ENCODE assay signal across 15 mouse cellular contexts in the genomic region with DNA sequence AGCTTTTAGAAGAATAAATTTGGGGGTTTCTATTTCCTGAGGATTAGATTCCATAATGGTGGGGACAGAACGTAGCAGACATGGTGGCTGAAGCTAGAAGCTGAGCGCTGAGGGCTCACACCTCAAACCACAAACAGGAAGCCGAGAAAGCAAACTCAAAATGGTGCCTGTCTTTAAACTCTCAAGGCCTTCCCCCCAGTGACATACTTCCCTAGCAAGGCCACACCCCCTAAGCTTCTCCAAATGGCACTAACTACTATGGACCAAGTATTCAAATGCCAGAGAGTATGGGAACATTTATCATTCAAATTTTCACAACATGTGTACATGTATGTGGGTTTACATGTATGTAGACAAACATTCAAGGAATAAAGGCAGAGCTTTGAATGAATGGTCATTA. TPM values are rescaled to one million over a fixed set of nuclear protein-coding genes. Genes with fewer than 3 reads are reported as not detected.
DNase-seq lines count a peak whose midpoint lies in the region; ATAC-seq and TF ChIP-seq lines count a peak whose summit lies in the region.
"Had no signal": no experiment of that assay in that cellular context is flagged by ENCODE, and none has a peak within 500 bp of the region (broad histone marks: within the 10 kb centered on the region; RNA-seq: fewer than 3 reads in every experiment).

No protein-coding gene starts in this region.

- peak overlapping the region; percentile 59; the same call in 1 of the 2 replicates for H3K27ac ChIP-seq in left cerebral cortex, adult 2 months
- H3K27ac ChIP-seq: forebrain, embryonic 10.5 days; kidney, postnatal 0 days had no signal

- no peak for DNase-seq in left cerebral cortex, adult 2 months (ENCODE audit: extremely low spot score in 1 of 2, low spot score in 2 of 2)
- DNase-seq in left cerebral cortex, adult 18-20 months (ENCODE audit: low spot score in 2 of 2) = no peak
- peak; percentile 51 to 69 for DNase-seq in CD8-positive naive resting alpha-beta T cell, adult 2 months (ENCODE audit: low read depth in 2 of 2, low spot score in 2 of 2)
- peak; percentile 75 for DNase-seq in splenic B cell, adult 2 months (ENCODE audit: low read depth, low spot score)
- DNase-seq in cerebellum, adult 11-12 months = no peak
- DNase-seq in urinary bladder, postnatal 25 days (ENCODE audit: low spot score) = no peak
- DNase-seq in kidney, postnatal 4 days = no peak
- DNase-seq: adrenal gland, postnatal 10 days; gastrocnemius, postnatal 25 days; lung, adult 18-20 months; midbrain, embryonic 14.5 days had no signal

- H3K27me3 ChIP-seq in splenic B cell, adult 2 months (ENCODE audit: control insufficient read depth, insufficient read depth, low read length, poor library complexity, severe bottlenecking) = no peaks in the 10 kb centered on the region

- no peak overlapping the region for H3K4me3 ChIP-seq in left cerebral cortex, adult 2 months
- H3K4me3 ChIP-seq: forebrain, embryonic 10.5 days had no signal

- H3K36me3 ChIP-seq in splenic B cell, adult 2 months (ENCODE audit: control insufficient read depth, insufficient read depth, low read length, poor library complexity, severe bottlenecking) = no peaks in the 10 kb centered on the region
- H3K36me3 ChIP-seq: forebrain, embryonic 10.5 days had no signal

- intact Hi-C loops in left cerebral cortex, adult 2 months (cut with DNase I) = loop anchor here (10.0 kb wide), 1 partner anchor 585 kb away; no protein-coding TSS in a partner anchor

- ATAC-seq in granulocyte monocyte progenitor cell, adult 5-6 weeks (replicated peaks; ENCODE audit: poor library complexity, severe bottlenecking) = peak; percentile 52

- TF ChIP-seq CTCF in left cerebral cortex, adult 2 months (IDR thresholded peaks at IDR 0.05) = no peak

RNA-seq across cellular contexts. Expression of a gene that starts 8.6 kb away (rescaled TPM):
- 100 to 1,000 TPM; 179 to 199 TPM for total RNA-seq in left cerebral cortex, adult 2 months (2021)
- 100 to 1,000 TPM; 145 to 159 TPM for total RNA-seq in left cerebral cortex, adult 18-20 months (2021)
- total RNA-seq in granulocyte monocyte progenitor cell, adult 5-6 weeks (2014; fragmentation: Nextera tagmentation) = 39.9 and 51.5 TPM in 2 replicates
- 11.6 and 24.0 TPM in 2 replicates for total RNA-seq in granulocyte monocyte progenitor cell, adult 5-6 weeks (2017)

RNA-seq across cellular contexts. Expression of a gene that starts 13.5 kb away (rescaled TPM):
- not detected for total RNA-seq in left cerebral cortex, adult 2 months (2021)
- total RNA-seq in left cerebral cortex, adult 18-20 months (2021) = not detected
- not detected in 2 replicates for total RNA-seq in granulocyte monocyte progenitor cell, adult 5-6 weeks (2014; fragmentation: Nextera tagmentation)
- total RNA-seq in granulocyte monocyte progenitor cell, adult 5-6 weeks (2017) = not detected in 2 replicates
- total RNA-seq: adrenal gland, postnatal 10 days; G1E; gastrocnemius, postnatal 25 days had no signal

Comparison
In these comparisons a context has a peak if more than half of its experiments do, and no peak if none do; other contexts are left out.
1. DNase-seq: peak in CD8-positive naive resting alpha-beta T cell, adult 2 months (2 of 2) and splenic B cell, adult 2 months (single experiment); none in left cerebral cortex, adult 2 months (0 of 2), left cerebral cortex, adult 18-20 months (0 of 2), cerebellum, adult 11-12 months (single experiment), urinary bladder, postnatal 25 days (single experiment) and kidney, postnatal 4 days (0 of 2).